Mouse (Mus musculus) neutrophil, adult 83 days (primary cell): ENCODE results near the gene Gm8300. TPM values are rescaled to one million over a fixed set of nuclear protein-coding genes. Genes with fewer than 3 reads are reported as not detected.

Experiments used
- total RNA-seq, 2 experiments: library from RNA; stranded (reverse); gene quantifications; one replicate each; pipeline ENCODE4 v1.2.4; 2023

The Gm8300 gene
- total RNA-seq = not detected

GRCm38 (mm10) chr12:87514016-87514415, at the start of gene Gm8300:
TSS of gene Gm8300 (plus strand) at chr12:87514316.

DNA sequence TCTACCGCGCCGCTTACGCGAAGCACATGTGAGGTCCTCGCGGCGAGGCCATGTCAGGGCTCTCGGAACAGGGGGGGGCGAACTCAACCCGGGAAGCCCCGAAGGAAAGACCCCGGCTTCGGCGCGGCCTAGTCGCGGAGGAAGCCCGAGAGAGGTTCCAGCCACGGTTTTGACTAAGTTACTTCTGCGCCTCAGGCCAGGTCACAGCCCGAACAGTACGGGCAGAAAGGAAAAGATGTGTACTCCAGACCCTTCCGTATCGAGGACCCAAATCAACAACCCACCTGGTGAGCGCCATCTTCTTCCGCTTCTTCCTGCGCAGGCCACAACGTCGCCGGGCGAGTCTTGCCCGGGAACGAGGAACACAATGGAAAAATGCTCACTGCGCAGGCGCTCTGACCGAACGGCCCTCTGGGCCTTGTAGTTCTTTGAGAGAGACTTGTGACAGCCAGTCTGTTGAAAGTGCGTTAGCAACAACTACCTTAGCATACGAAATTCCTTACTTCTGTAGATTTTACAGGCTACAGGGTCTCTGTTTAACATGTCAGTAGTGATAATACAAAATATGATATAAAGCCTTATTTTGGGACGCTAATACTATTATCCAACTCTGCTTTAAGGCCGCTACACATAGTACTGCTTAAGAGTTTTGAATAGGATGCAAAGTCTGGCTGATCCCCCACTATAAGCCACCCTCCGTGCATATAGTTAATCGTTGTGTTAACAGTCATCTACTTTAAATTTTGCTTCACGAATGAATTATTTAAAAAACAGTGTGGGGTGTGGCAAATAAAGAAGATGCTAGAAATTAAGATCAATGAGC, 41.9 kb upstream of the Gm8300 start, which contains the start of gene Snw1:
TSS of gene Snw1 (minus strand) at position 311 of the 823 bp plus-strand sequence.

GRCm38 (mm10) chr12:87494421-87494820, 19.7 kb upstream of the Gm8300 start, which contains the start of gene Gm5788:
TSS of gene Gm5788 (plus strand) at chr12:87494721.

Other genes starting within 250 kb of the Gm8300 start
- 10 to 100 TPM; 28.3 to 30.0 TPM for gene Vipas39, start 248.1 kb upstream of the Gm8300 start, total RNA-seq
- 10 to 100 TPM; 75.1 to 81.8 TPM for gene Ahsa1, start 247.8 kb upstream of the Gm8300 start, total RNA-seq
- gene Ism2, start 214.6 kb upstream of the Gm8300 start, total RNA-seq = not detected
- 100 to 1,000 TPM; 116 to 137 TPM for gene Sptlc2, start 126.0 kb upstream of the Gm8300 start, total RNA-seq
- 10 to 100 TPM; 40.2 to 44.3 TPM for gene Slirp, start 70.4 kb upstream of the Gm8300 start, total RNA-seq
- 10 to 100 TPM; 18.2 to 19.0 TPM for gene Alkbh1, start 70.3 kb upstream of the Gm8300 start, total RNA-seq
- 10 to 100 TPM; 43.7 to 46.2 TPM for gene Snw1, start 42.0 kb upstream of the Gm8300 start, total RNA-seq
- not detected for gene Gm5788, start 19.6 kb upstream of the Gm8300 start, total RNA-seq
- gene Oog1, start 88.4 kb downstream of the Gm8300 start, total RNA-seq = not detected
- gene Gm4027, start 104.6 kb downstream of the Gm8300 start, total RNA-seq = not detected
- not detected for gene Gm16381, start 130.3 kb downstream of the Gm8300 start, total RNA-seq